Mouse (Mus musculus) embryonic facial prominence, embryonic 15.5 days (tissue): Measurements from ENCODE around the gene Mdp1. TPM values are rescaled to one million over a fixed set of nuclear protein-coding genes. Genes with fewer than 3 reads are reported as not detected.

Experiments
- ATAC-seq: fragments of 200-750 bp; cut with Nextera tagmentation; 2 replicates; pipeline ENCODE4 v1.8.0; 2017; ENCODE audit warnings: low read depth, moderate TSS enrichment; ENCODE audit not compliant: insufficient number of reproducible peaks, low FRiP score, low TSS enrichment
- H3K27ac ChIP-seq: fragments of 300-500 bp; sonication (generic); replicated peaks from 2 replicates; pipeline ENCODE4 v1.5.1; 2015; ENCODE audit warnings: mild to moderate bottlenecking, inconsistent platforms
- H3K27me3 ChIP-seq: fragments of 300-500 bp; sonication (generic); 2 replicates; pipeline ENCODE4 v1.6.1; 2015; ENCODE audit warnings: inconsistent platforms
- H3K36me3 ChIP-seq: fragments of 300-500 bp; sonication (generic); 2 replicates; pipeline ENCODE4 v1.6.1; 2015; ENCODE audit warnings: mild to moderate bottlenecking, inconsistent platforms
- H3K4me1 ChIP-seq: fragments of 300-500 bp; sonication (generic); 2 replicates; pipeline ENCODE4 v1.6.1; 2015; ENCODE audit warnings: inconsistent platforms
- H3K4me2 ChIP-seq: fragments of 300-500 bp; sonication (generic); replicated peaks from 2 replicates; pipeline ENCODE4 v1.6.1; 2015; ENCODE audit warnings: mild to moderate bottlenecking, inconsistent platforms
- H3K4me3 ChIP-seq: fragments of 300-500 bp; sonication (generic); replicated peaks from 2 replicates; pipeline ENCODE4 v1.5.1; 2015; ENCODE audit warnings: mild to moderate bottlenecking, inconsistent platforms
- H3K9ac ChIP-seq: fragments of 300-500 bp; sonication (generic); 2 replicates; pipeline ENCODE4 v1.6.1; 2015; ENCODE audit warnings: inconsistent platforms
- H3K9me3 ChIP-seq: fragments of 300-500 bp; sonication (generic); replicated peaks from 2 replicates; pipeline ENCODE4 v1.6.1; 2016; ENCODE audit warnings: inconsistent platforms
- WGBS: fragments of 180-500 bp; shearing (Covaris S2); methylation state at CpG from one replicate; pipeline ENCODE4 v1.1.7; 2015; 5-methylcytosine and 5-hydroxymethylcytosine counted together
- polyA plus RNA-seq: library from polyadenylated mRNA; unstranded; fragments of >200 nt; fragmentation: Nextera tagmentation; extraction: Ambion mirVana; gene quantifications from 2 replicates; pipeline ENCODE4 v1.2.1, GENCODE M21; 2015

The Mdp1 gene
- polyA plus RNA-seq, 1 experiment from 2014 or later: 57.4 TPM

DNA sequence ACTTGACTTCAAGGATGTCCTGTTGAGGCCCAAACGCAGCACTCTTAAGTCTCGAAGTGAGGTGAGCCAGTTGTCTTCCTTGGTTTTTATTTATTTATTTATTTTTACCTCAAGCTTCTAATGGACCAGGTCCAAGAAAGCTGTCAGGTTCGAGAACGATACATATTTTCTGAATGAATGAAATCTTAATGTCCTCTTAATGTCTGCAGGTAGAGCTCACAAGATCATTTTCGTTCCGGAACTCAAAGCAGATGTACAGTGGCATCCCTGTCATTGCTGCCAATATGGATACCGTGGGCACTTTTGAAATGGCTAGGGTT, 12.4 kb upstream of the Mdp1 start:
- 72% methylated on average over 7 of the region's 7 CpGs for WGBS
- H3K9me3 ChIP-seq: no peaks in the 10 kb centered on the region
- H3K4me3 ChIP-seq: peak overlapping the region; percentile 66
- H3K4me1 ChIP-seq: peaks cover 18% of the 10 kb centered on the region
- H3K9ac ChIP-seq: no peak overlapping the region
- no peak overlapping the region; the same call in 1 of the 2 replicates for H3K27ac ChIP-seq
- H3K27me3 ChIP-seq: no peaks in the 10 kb centered on the region
- H3K36me3 ChIP-seq: peaks cover 42% of the 10 kb centered on the region
- ATAC-seq: no peak
- H3K4me2 ChIP-seq: peak overlapping the region; percentile 74

DNA sequence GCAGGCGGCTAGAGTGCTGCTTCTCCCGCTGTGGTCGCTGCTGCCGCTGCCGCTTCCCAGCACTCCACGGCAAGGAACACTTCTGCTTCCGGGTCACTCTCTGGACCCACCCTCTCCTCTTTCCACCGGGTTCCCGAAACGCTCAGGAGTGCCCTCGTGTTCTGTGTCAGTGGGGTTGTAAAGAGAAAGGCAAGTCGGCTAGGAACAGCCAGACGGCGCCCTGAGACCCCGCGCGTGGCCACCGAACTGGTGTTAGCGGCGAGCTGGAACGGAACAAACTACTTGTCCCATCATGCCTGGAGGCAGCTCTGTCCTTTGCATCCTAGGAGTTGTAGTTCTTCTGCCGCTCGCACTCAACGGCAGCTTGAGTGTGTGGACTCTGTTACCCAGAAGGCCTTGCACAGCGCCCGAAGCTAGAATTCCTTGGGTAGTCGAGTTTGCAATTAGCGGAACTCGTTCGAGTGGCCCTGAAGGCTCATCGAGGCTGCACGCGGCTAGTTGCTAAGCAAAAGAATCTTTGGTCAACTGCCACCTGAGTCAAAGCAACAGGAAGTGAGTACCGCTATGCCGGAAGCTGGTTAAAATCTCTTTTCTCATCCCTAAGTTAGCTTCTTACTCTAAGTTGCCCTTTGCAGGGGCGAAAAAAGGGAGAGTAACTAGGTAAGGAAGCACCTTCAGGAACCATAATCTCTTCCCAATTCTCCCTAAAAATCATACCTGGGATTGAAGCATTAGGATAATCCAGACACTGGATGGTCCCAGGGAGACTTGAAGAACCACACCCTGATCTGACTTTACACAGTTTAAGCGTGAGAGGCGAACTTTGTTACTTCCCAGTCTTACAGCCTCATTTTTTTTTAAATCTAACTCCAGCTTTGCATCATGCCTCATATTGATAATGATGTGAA, 11.8 kb upstream of the Mdp1 start, which contains the start of the genes Gmpr2 and Nedd8:
Gene Gmpr2, plus strand, starts transcription at position 109 of the 908 bp plus-strand sequence.
Gene Nedd8, minus strand, starts transcription at position 292 of the 908 bp plus-strand sequence.
- under 1% methylated on average over 38 of the region's 38 CpGs for WGBS
- Histone ChIP-seq H3K27ac (peak within 1 kb of the TSS; percentile 94), H3K4me3 (peak within 1 kb of the TSS; percentile 66), H3K9me3 (no peaks in the 10 kb centered on the region), H3K4me2 (peak within 1 kb of the TSS; percentile 74), H3K27me3 (no peaks in the 10 kb centered on the region), H3K9ac (peak within 1 kb of the TSS; percentile 76), H3K36me3 (peaks cover 35% of the 10 kb centered on the region), H3K4me1 (peaks cover 18% of the 10 kb centered on the region)
- ATAC-seq: peak; percentile 98

DNA sequence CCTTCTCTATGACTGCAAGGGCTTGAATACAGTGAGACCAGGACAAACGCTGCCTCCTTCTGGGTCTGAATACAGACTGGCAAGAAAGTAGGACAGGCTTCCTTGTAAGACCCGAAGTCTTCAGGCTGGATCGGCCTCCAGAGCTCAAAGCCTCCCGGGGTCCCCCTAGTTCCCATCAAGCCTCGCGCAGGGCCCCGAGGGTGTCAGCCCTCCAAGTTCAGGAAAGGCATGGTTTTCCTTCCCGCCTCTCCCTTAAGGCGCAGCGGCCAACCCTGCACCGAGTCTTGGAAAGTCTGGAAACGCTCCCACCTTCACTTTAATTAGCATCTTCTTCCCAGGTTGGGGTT, 11.2 kb upstream of the Mdp1 start:
- Histone ChIP-seq H3K4me1 (peaks cover 18% of the 10 kb centered on the region), H3K27me3 (no peaks in the 10 kb centered on the region), H3K36me3 (peaks cover 34% of the 10 kb centered on the region), H3K4me2 (peak overlapping the region; percentile 74), H3K4me3 (peak overlapping the region; percentile 66), H3K9ac (peak overlapping the region; percentile 76), H3K27ac (peak overlapping the region; percentile 94), H3K9me3 (no peaks in the 10 kb centered on the region)
- under 1% methylated on average over 12 of the region's 12 CpGs for WGBS
- peak; percentile 51; the same call in 1 of the 2 replicates for ATAC-seq

DNA sequence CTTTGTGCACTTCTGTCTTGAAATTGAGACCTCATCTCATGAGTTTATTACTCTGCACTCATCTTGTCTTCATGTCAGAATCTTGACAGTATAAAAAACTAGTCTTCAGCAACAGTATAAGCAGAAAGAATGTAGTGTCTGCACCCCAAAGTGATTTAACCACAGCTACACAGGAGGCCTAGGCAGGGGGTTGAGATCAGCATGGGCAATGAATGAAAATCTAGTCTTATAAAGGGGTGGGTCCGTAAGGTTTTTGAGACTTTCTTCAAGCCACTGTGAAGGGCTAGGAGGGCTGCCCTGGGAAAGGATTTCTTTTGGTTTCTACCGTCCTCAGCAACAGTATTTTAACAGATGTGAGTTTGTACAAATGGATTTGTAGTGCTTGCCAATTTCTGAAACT, 328 bp upstream of the Mdp1 start:
- H3K36me3 ChIP-seq: peaks cover 38% of the 10 kb centered on the region
- 0 out of 2 replicates have a peak overlapping the region, but pooled peaks have one; percentile 45 for H3K4me2 ChIP-seq
- H3K9me3 ChIP-seq: no peaks in the 10 kb centered on the region
- peaks cover 13% of the 10 kb centered on the region for H3K4me1 ChIP-seq
- ATAC-seq: 0 out of 2 replicates have a peak, but pooled peaks have one; percentile 27
- peak overlapping the region; percentile 55 for H3K27ac ChIP-seq
- peak overlapping the region; percentile 69 for H3K4me3 ChIP-seq
- 36% methylated on average over 2 of the region's 2 CpGs for WGBS
- no peak overlapping the region for H3K9ac ChIP-seq
- H3K27me3 ChIP-seq: no peaks in the 10 kb centered on the region

DNA sequence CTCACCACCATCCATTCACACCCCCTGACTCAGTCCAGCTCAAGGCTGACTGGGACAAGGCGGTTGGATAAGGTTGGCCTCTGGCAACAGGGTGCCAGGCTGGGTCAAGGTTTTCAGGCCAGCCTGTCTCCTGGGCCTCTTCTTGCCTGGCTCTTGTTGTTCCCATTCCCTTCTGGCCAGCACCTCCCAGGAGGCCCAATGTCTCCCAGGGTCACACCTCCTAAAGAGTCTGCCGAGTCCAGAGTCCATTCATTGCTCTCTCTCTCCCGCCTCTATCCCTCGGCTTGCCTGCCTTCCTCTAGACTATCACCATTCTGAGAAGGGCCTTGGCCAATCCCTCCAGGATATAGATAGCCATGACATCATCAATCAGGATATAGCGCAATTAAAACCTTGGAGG, 2.3 kb downstream of the Mdp1 start:
- 90% methylated on average over 5 of the region's 5 CpGs for WGBS
- H3K27ac ChIP-seq: no peak overlapping the region
- ATAC-seq: no peak

DNA sequence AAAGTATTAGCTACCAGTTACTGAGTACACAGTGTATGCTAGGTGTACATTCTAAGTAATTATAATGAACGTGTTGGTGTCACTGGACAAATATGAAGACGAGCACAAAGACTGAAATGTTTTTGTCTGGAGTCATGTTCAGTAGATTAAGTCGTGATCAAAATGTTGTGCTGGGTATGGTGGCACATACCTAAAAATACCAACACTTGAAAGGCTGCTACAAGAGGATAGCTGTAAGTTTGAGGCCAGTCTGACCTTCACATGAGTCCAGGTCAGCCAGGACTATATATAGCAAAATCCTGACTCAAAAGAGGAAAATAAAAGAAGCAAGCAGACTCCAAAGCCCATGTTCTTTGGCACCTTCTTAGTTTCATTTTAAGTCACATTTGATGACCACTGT, 3.4 kb downstream of the Mdp1 start:
- 88% methylated on average over 3 of the region's 3 CpGs for WGBS
- peaks cover 21% of the 10 kb centered on the region for H3K36me3 ChIP-seq
- ATAC-seq: no peak

More for the DNA sequence above, 2.3 kb downstream of the Mdp1 start:
- Histone ChIP-seq H3K27me3 (no peaks in the 10 kb centered on the region), H3K4me1 (peaks cover 13% of the 10 kb centered on the region), H3K9me3 (no peaks in the 10 kb centered on the region), H3K36me3 (peaks cover 27% of the 10 kb centered on the region), H3K4me2 (no peak overlapping the region), H3K4me3 (no peak overlapping the region), H3K9ac (no peak overlapping the region)

DNA sequence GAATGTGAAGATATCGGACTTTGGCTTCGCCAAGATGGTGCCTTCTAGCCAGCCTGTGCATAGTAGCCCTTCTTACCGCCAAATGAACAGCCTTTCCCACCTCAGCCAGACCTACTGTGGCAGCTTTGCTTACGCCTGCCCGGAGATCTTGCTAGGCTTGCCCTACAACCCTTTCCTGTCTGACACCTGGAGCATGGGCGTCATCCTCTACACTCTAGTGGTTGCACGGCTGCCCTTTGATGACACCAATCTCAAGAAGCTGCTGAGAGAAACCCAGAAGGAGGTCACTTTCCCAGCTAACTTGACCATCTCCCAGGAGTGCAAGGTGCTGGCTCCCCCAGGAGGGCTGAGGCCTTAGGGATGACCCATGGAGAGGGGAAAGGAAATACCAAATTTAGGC, 8.8 kb downstream of the Mdp1 start:
- Histone ChIP-seq H3K9ac (no peak overlapping the region), H3K36me3 (0 out of 2 replicates have a peak, but pooled peaks cover 4% of the 10 kb centered on the region), H3K4me1 (peaks cover 4% of the 10 kb centered on the region; the same call in 1 of the 2 replicates), H3K27ac (no peak overlapping the region), H3K27me3 (no peaks in the 10 kb centered on the region), H3K4me3 (no peak overlapping the region), H3K9me3 (no peaks in the 10 kb centered on the region), H3K4me2 (no peak overlapping the region)
- no peak for ATAC-seq
- 84% methylated on average over 7 of the region's 7 CpGs for WGBS

More for the DNA sequence above, 3.4 kb downstream of the Mdp1 start:
- Histone ChIP-seq H3K4me2 (no peak overlapping the region), H3K9ac (no peak overlapping the region), H3K27ac (no peak overlapping the region), H3K4me1 (peaks cover 13% of the 10 kb centered on the region), H3K27me3 (no peaks in the 10 kb centered on the region), H3K9me3 (no peaks in the 10 kb centered on the region), H3K4me3 (no peak overlapping the region)

DNA sequence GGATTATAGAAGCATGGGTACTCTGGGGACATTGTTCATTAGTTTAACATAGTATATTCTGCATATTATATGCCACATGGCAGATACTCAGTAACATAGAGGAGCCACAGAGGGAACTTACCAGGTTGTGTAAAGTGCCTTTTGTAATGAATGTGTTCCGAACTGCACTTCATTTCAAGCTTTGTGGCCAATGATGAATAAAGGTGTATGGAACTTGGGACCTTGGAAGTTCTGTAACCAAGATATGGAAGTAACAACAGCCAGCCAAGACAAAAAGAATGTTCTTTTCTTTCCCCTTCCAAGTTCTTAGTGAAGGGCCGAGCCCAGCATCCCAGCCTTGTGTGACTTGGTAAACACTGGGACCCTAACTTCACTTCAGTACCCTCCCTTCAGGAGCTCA, 10.4 kb downstream of the Mdp1 start, which contains the start of gene Tssk4:
Gene Tssk4, plus strand, starts transcription at position 301 of the 400 bp plus-strand sequence.
- WGBS: 94% methylated on average over 2 of the region's 2 CpGs
- Histone ChIP-seq H3K4me1 (peaks cover 9% of the 10 kb centered on the region), H3K4me3 (no peak within 1 kb of the TSS), H3K9ac (no peak within 1 kb of the TSS), H3K36me3 (peaks cover 7% of the 10 kb centered on the region; the same call in 1 of the 2 replicates), H3K27ac (no peak within 1 kb of the TSS), H3K4me2 (no peak within 1 kb of the TSS), H3K9me3 (no peaks in the 10 kb centered on the region), H3K27me3 (no peaks in the 10 kb centered on the region)
- no peak for ATAC-seq

DNA sequence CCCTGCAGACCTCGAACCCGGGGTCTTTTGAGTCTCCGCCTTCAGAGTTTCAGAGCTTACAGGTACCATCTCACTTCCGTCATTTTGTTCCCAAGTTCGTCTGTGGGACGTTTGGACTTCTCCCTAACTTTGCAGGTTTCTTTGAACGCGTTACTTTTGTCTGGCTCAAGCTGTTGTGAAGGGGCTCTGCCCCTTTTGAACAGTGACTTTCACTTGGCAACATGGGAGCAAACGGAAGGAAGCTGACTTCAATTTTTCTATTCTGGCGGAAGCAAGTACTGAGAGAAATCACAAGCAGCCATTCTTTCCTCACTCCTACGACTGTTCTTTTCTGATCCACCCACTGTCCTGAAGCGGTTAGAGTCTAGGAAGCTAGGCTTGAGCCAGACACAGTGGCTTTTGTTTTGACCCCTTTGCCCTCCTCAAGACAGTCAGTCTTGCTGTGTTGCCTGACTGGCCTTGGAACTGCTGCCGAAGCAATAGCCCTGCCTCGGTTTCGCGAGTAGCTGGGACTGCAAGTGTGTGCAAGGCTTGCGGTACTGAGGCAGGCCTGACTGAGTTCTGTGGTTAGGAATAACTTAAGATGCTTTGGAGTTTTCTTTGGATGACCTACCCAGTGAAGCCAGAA, 15.9 kb downstream of the Mdp1 start:
- H3K27me3 ChIP-seq: no peaks in the 10 kb centered on the region
- 14% methylated on average over 17 of the region's 17 CpGs for WGBS
- no peaks in the 10 kb centered on the region for H3K9me3 ChIP-seq
- ATAC-seq: no peak
- peaks cover 21% of the 10 kb centered on the region for H3K4me1 ChIP-seq
- peak overlapping the region; percentile 91 for H3K9ac ChIP-seq
- peak overlapping the region; percentile 90 for H3K27ac ChIP-seq
- H3K4me2 ChIP-seq: peak overlapping the region; percentile 54
- H3K4me3 ChIP-seq: peak overlapping the region; percentile 92
- H3K36me3 ChIP-seq: peaks cover 27% of the 10 kb centered on the region

DNA sequence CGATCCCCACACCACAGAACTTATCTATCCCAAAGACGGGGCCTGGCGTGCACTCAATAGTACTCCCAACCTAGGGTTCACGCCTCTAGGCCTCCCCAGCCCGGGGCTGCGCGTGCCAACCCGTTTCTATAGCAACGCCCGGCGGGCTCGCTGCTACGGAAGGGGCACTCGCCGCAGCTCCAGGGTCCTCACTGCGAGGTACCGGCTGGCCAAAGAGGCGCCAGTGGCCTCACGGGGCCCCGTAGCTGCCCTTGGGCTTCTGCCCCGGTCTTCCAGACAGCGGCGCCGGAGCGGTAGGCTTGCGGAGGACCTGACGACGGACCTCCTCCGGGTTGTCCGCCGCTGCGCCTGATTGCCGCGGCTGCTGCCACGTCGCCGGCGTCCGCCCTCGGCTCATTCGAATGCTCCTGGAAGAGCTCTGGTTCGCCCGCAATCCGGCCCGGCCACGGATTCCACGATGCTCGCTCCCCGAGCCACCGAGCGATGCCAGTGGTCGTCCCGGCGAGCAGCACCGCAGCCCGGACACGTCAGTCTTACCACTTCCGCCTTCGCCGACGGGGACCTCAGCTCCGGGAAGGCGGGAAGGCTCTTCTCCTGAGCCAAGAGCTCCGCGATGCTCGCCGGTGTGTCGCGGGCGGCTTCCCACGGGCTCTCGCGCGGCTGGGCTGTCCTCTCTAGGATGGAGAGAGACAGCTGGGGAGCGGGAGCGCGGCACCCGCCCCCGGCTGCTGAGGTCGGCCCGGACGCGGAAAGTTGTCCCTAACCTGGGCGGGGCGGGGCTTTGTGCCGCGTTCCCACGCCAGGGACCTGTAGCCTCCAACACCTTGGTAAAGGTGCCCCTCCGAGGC, 17.0 kb downstream of the Mdp1 start, which contains the start of gene Tm9sf1:
Gene Tm9sf1, minus strand, starts transcription at position 747 of the 848 bp plus-strand sequence.
- WGBS: under 1% methylated on average over 88 of the region's 89 CpGs
- Histone ChIP-seq H3K27me3 (no peaks in the 10 kb centered on the region), H3K4me2 (peak within 1 kb of the TSS; percentile 54), H3K36me3 (peaks cover 37% of the 10 kb centered on the region), H3K4me1 (peaks cover 21% of the 10 kb centered on the region), H3K9ac (peak within 1 kb of the TSS; percentile 91), H3K27ac (peak within 1 kb of the TSS; percentile 90), H3K4me3 (peak within 1 kb of the TSS; percentile 92), H3K9me3 (no peaks in the 10 kb centered on the region)
- peak; percentile 88 for ATAC-seq
